Mouse (Mus musculus) midbrain, embryonic 16.5 days (tissue): Measurements from ENCODE around the gene Trim72. TPM values are rescaled to one million over a fixed set of nuclear protein-coding genes. Genes with fewer than 3 reads are reported as not detected.

ENCODE experiments used
- ATAC-seq: fragments of 200-750 bp; cut with Nextera tagmentation; 2 replicates; pipeline ENCODE4 v1.8.0; 2017; ENCODE audit warnings: moderate TSS enrichment
- H3K27ac ChIP-seq: fragments of 300-500 bp; sonication (generic); 2 replicates; pipeline ENCODE4 v1.5.1; 2014; ENCODE audit warnings: mild to moderate bottlenecking, low read length, mixed read lengths
- H3K27me3 ChIP-seq: fragments of 300-500 bp; sonication (generic); 2 replicates; pipeline ENCODE4 v1.6.1; 2014; ENCODE audit warnings: low read depth, low read length, mixed read lengths; ENCODE audit not compliant: control insufficient read depth, insufficient read depth
- H3K36me3 ChIP-seq: fragments of 300-500 bp; sonication (generic); 2 replicates; pipeline ENCODE4 v1.6.1; 2014; ENCODE audit warnings: mild to moderate bottlenecking, low read length, moderate library complexity, mixed read lengths; ENCODE audit not compliant: control insufficient read depth, insufficient read depth
- H3K4me1 ChIP-seq: fragments of 300-500 bp; sonication (generic); 2 replicates; pipeline ENCODE4 v1.6.1; 2014; ENCODE audit warnings: mild to moderate bottlenecking, low read length, mixed read lengths; ENCODE audit not compliant: control insufficient read depth, insufficient read depth
- H3K4me2 ChIP-seq: fragments of 300-500 bp; sonication (generic); 2 replicates; pipeline ENCODE4 v1.6.1; 2014; ENCODE audit warnings: mild to moderate bottlenecking, low read length, mixed read lengths
- H3K4me3 ChIP-seq: fragments of 300-500 bp; sonication (generic); 2 replicates; pipeline ENCODE4 v1.5.1; 2014; ENCODE audit warnings: low read depth, mild to moderate bottlenecking, low read length, moderate library complexity, mixed read lengths
- H3K9ac ChIP-seq: fragments of 300-500 bp; sonication (generic); 2 replicates; pipeline ENCODE4 v1.6.1; 2014; ENCODE audit warnings: low read depth, low read length, mixed read lengths
- H3K9me3 ChIP-seq: fragments of 300-500 bp; sonication (generic); replicated peaks from 2 replicates; pipeline ENCODE4 v1.6.1; 2014; ENCODE audit warnings: mild to moderate bottlenecking, low read length, mixed read lengths; ENCODE audit not compliant: control insufficient read depth, poor library complexity, severe bottlenecking
- WGBS: fragments of 180-500 bp; shearing (Covaris S2); extraction: QIAGEN DNeasy Blood & Tissue Kit; methylation state at CpG from one replicate; pipeline ENCODE4 v1.1.7; 2014; 5-methylcytosine and 5-hydroxymethylcytosine counted together
- polyA plus RNA-seq: library from polyadenylated mRNA; unstranded; fragments of >200 nt; fragmentation: Nextera tagmentation; extraction: Ambion mirVana; gene quantifications from 2 replicates; pipeline ENCODE4 v1.2.1, GENCODE M21; 2015

Trim72 gene
- polyA plus RNA-seq, 1 experiment from 2014 or later: not detected

DNA sequence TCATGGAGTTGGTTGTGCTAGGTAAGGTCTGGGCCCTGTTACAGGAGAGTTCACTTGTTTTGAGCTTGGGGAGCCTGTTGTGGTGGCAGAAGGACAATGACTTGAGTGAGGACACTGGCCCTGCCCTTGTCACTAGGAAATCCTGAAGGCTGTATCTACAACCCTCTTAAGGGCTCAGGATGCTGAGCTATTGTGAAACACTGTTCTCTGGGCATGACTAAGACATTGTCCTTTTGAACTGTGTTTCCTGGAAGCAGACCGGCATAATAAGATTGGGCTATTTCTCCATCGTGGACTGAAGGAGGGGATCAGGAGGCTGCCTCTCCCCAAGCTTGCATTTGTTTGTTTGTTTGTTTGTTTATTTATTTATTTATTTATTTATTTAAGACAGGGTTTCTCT lies 15.4 kb downstream of the Trim72 start:
- ATAC-seq: no peak
- Histone ChIP-seq H3K4me1 (no peaks in the 10 kb centered on the region), H3K36me3 (no peaks in the 10 kb centered on the region), H3K9ac (no peak overlapping the region), H3K4me2 (no peak overlapping the region), H3K4me3 (no peak overlapping the region), H3K9me3 (no peaks in the 10 kb centered on the region), H3K27me3 (no peaks in the 10 kb centered on the region), H3K27ac (no peak overlapping the region)
- WGBS: 82% methylated on average over 2 of the region's 2 CpGs

DNA sequence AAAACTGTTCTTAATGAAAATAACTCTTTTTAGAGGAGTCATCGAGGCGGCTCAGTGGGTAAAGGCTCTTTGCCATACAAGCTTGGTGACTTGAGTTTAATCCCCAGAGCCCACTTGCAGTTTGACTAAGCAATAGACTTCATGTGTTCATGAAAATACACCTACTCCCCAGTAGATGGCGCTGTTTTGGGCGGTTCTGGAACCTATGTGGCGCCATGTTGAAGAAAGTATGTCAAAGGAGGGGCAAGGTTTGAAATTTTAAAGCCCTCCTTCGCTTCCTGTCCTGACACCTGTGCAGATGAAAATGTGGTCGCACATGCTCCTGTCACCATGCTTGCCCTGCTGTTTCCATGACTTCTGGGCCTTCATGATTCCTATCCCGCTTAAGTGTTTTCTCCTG lies 19.2 kb downstream of the Trim72 start:
- ATAC-seq: no peak
- no peaks in the 10 kb centered on the region for H3K9me3 ChIP-seq
- H3K27ac ChIP-seq: no peak overlapping the region
- no peak overlapping the region for H3K4me2 ChIP-seq
- no peaks in the 10 kb centered on the region for H3K27me3 ChIP-seq
- H3K4me1 ChIP-seq: no peaks in the 10 kb centered on the region
- H3K4me3 ChIP-seq: no peak overlapping the region
- H3K9ac ChIP-seq: no peak overlapping the region
- H3K36me3 ChIP-seq: no peaks in the 10 kb centered on the region
- WGBS: 68% methylated on average over 8 of the region's 8 CpGs

DNA sequence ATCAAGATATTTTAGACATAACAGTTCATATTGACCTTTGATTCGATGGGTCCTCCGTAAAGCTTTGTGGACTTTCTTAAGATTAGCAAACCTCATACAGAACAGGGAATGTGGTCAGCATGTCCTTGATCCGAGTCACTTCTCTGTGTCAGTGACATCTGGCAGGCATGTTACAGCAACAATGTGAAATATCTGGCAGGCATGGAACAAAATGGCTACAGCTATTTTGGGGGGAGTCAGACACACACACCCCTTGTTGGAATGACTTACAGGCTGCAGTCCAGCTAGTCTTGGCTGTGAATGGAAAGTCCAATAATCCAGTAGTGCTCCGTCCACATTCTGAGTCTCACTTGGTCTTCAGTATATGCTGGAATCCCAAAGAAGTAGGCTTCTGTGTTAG lies 19.8 kb downstream of the Trim72 start:
- Histone ChIP-seq H3K4me2 (no peak overlapping the region), H3K27ac (no peak overlapping the region), H3K4me3 (no peak overlapping the region), H3K4me1 (no peaks in the 10 kb centered on the region), H3K27me3 (no peaks in the 10 kb centered on the region), H3K36me3 (no peaks in the 10 kb centered on the region), H3K9ac (no peak overlapping the region), H3K9me3 (no peaks in the 10 kb centered on the region)
- WGBS: 95% methylated on average over 4 of the region's 4 CpGs
- no peak for ATAC-seq

DNA sequence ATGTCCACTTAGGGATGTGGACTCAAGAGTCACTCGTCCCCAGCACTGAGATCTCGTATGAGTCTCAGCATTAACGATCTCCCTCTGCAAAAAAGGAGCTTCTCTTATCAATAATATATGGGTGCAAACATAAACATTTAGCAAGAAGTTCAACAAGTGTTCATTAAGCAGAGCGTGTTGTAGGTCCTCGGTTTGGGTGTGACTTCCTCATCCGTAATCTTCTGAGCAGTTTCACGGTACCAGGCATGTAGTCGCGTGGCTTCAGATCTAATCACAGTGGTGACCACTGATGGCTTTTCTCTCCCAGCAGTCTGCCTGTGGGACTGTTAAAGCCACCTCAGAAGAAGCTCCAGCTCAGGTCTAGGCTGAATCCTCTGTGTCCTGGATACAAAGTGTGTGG lies 20.6 kb downstream of the Trim72 start:
- Histone ChIP-seq H3K9ac (no peak overlapping the region), H3K4me1 (no peaks in the 10 kb centered on the region), H3K27me3 (no peaks in the 10 kb centered on the region), H3K9me3 (no peaks in the 10 kb centered on the region), H3K4me2 (no peak overlapping the region), H3K36me3 (no peaks in the 10 kb centered on the region), H3K4me3 (no peak overlapping the region), H3K27ac (no peak overlapping the region)
- WGBS: 92% methylated on average over 9 of the region's 9 CpGs
- no peak for ATAC-seq

DNA sequence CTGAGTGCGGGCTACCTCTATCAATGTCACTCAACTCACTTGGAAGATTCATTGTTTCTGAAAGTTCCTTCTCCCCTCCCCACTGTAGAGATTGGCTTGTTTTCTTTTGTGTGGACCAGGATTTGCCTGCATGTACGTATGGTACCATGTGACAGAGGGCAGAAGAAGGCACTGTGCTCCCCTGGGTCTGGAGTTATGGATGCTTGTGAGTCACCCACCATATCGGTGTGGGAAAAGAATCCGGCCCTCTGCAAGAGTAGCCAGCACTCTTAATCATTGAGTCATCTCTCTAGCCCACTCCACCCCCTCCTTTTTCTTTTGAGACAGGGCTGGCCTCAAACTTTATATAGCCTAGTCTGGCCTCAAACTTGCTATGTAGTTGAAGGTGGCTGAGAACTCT lies 21.2 kb downstream of the Trim72 start:
- ATAC-seq: no peak
- 84% methylated on average over 4 of the region's 4 CpGs for WGBS
- Histone ChIP-seq H3K4me1 (no peaks in the 10 kb centered on the region), H3K9me3 (no peaks in the 10 kb centered on the region), H3K9ac (no peak overlapping the region), H3K4me3 (no peak overlapping the region), H3K4me2 (no peak overlapping the region), H3K36me3 (no peaks in the 10 kb centered on the region), H3K27me3 (no peaks in the 10 kb centered on the region), H3K27ac (no peak overlapping the region)

DNA sequence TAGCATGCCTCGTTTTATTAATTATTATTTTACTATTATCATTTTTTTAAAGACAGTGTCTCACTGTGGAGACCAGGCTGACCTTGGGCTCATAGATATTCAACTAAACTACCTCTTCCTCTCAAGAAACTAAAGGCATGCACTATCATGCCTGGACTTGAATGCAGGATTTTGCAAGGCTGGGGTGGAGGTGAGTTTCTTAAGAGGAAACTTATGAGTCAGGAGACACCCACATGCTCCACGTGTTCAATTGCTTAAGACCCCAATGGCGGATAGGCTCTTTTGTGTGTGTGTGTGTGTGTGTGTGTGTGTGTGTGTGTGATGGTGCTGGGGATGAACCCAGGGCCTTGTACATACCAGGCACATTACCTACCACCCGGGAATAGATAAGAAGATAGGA lies 21.6 kb downstream of the Trim72 start:
- no peak overlapping the region for H3K9ac ChIP-seq
- no peaks in the 10 kb centered on the region for H3K36me3 ChIP-seq
- H3K4me3 ChIP-seq: no peak overlapping the region
- no peak overlapping the region for H3K4me2 ChIP-seq
- no peak overlapping the region for H3K27ac ChIP-seq
- WGBS: 89% methylated on average over 4 of the region's 4 CpGs
- no peaks in the 10 kb centered on the region for H3K9me3 ChIP-seq
- no peaks in the 10 kb centered on the region for H3K27me3 ChIP-seq
- H3K4me1 ChIP-seq: no peaks in the 10 kb centered on the region
- ATAC-seq: no peak

DNA sequence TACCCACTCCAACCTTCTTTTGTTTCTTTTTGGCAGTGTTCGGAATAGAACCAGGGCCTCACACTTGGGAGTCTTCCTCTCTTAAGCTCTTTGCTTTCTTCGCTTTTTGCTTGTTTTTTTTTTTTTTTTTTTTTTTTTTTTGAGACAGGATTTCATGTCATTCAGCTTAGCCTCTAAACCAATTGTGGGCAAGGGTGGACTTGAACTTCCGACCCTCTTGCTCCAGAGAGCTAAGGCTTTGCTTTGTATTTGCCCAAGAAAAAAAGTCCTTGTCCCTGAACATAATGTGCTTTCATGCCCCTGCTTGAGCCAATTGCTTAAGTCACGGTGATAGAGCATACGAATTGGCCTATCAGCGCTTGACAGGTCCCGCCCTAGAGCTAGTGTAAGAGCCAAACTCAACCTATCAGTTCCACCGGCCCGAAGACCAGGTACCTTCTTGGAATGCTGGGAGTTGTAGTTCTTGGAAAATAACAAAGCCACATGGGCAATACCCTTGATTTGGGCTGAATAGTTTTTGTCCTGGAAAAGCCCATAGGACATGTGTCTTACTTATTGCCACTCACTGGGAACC lies 27.7 kb downstream of the Trim72 start:
- WGBS: 42% methylated on average over 9 of the region's 9 CpGs
- no peak overlapping the region for H3K27ac ChIP-seq
- no peak overlapping the region for H3K4me2 ChIP-seq
- ATAC-seq: peak; percentile 80
- H3K4me3 ChIP-seq: no peak overlapping the region
- no peaks in the 10 kb centered on the region for H3K9me3 ChIP-seq
- H3K4me1 ChIP-seq: no peaks in the 10 kb centered on the region
- no peaks in the 10 kb centered on the region for H3K36me3 ChIP-seq
- H3K9ac ChIP-seq: no peak overlapping the region
- H3K27me3 ChIP-seq: no peaks in the 10 kb centered on the region

DNA sequence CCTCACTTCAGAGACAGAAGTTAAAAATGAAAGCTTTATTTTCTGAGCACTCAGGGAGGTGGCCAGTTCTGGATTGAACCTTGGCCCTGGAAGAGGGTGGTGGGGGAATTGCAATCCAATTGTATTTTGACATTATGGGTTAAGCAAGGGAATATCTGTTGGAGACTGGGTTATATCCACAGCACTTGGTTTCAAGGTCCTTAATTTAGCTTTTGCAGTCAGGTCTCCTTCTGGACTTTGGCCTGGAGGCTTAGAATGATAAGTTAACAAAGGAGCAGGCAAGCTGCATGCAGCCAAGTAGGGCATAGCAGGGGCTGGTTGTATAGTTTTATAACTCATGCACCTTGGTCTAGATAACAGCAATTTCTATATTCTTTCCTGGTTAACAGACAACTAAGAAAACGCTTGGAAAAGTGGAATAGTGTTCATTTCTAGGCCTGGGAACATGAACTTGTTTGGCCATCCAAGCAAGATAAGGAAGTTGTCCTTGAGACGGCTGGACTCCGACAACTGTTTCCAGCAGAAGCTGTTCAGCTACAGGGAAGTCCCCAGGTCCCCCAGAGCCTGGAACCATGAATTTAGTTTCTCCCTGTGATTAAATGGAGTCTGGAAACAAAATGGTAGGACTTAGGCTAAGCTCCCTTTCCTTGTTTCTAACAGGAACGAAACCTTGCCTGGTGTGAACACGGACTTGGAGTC lies 28.7 kb downstream of the Trim72 start:
- Histone ChIP-seq H3K27me3 (no peaks in the 10 kb centered on the region), H3K9me3 (no peaks in the 10 kb centered on the region), H3K4me2 (no peak overlapping the region), H3K4me3 (no peak overlapping the region), H3K4me1 (no peaks in the 10 kb centered on the region), H3K36me3 (no peaks in the 10 kb centered on the region), H3K27ac (no peak overlapping the region), H3K9ac (no peak overlapping the region)
- ATAC-seq: no peak
- 91% methylated on average over 5 of the region's 5 CpGs for WGBS

DNA sequence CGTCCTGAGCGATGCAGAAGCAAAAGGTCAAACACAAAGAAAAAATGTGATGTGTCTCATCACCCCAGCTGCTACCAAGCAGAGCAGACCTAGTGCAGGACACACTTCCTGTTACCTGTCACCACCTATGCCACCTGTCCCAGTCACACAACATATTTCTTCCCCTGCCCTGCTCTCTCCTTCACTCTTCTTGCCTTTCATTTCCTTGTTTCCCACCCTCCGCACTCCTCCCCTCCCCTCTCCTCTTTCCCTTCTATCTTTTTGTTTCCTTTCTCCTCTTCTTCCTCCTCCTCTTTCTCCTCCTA lies 29.2 kb downstream of the Trim72 start:
- no peaks in the 10 kb centered on the region for H3K4me1 ChIP-seq
- no peaks in the 10 kb centered on the region for H3K27me3 ChIP-seq
- no peaks in the 10 kb centered on the region for H3K36me3 ChIP-seq
- no peak overlapping the region for H3K4me2 ChIP-seq
- no peak overlapping the region for H3K9ac ChIP-seq
- ATAC-seq: no peak
- 84% methylated on average over 3 of the region's 3 CpGs for WGBS
- no peak overlapping the region for H3K4me3 ChIP-seq
- H3K27ac ChIP-seq: no peak overlapping the region
- no peaks in the 10 kb centered on the region for H3K9me3 ChIP-seq
